Mouse (Mus musculus): ENCODE data around the gene Hnrnpd. TPM values are rescaled to one million over a fixed set of nuclear protein-coding genes. Genes with fewer than 3 reads are reported as not detected.

The Hnrnpd gene
- polyA plus RNA-seq (2021; fragmentation: Nextera tagmentation), result 9.2 and 10.3 TPM in 2 replicates
- long read RNA-seq, experiment 1, partial matches to known transcripts, result 13 of 32 reads
- long read RNA-seq, experiment 1, other reads (novel, unspliced or antisense), result 19 of 32 reads
- long read RNA-seq, experiment 2, partial matches to known transcripts, result 0 of 31 reads
- long read RNA-seq, experiment 2, other reads (novel, unspliced or antisense), result 29 of 31 reads

DNA sequence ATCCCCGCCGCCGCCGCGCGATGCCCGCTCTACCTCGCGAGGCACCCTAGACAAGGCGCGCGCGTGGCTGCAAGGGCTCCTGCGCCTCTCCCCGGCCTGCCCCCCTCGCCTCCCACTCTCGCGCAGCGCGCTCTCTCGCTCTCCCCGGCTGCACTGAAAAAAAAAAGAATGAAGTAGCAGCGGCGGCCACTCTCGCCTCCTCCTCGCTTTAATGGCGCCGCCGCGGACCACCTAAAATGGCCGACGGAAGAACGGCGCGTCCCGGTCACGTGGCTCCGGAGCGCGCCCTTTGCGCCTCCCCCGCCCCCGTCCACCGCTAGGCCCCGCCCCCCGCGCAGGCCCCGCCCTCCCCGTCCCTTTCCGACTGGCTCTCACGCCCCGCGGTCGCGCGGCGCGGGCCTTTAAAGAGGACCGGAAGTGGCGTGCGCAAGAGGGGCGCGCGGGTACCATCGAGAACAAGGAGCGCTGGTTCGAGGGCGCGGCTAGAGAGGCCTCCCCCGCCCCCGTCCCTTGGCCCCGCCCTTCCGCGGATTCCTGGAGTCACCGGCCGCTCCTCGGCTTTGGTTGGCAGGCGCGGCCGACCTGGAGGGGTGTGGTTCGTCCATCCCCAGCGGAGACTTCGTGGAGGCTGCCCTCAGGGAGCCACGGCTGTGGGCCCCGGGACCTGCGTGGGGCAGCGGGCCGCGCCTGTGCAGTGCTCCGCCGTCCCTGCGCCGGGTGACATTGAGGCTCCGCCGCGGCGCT lies at the start of gene Hnrnpd, which contains the start of gene 4930524J08Rik:
Hnrnpd (minus strand) TSS at position 240 of the 744 bp plus-strand sequence.
4930524J08Rik (plus strand) TSS at position 363 of the 744 bp plus-strand sequence.

DNA sequence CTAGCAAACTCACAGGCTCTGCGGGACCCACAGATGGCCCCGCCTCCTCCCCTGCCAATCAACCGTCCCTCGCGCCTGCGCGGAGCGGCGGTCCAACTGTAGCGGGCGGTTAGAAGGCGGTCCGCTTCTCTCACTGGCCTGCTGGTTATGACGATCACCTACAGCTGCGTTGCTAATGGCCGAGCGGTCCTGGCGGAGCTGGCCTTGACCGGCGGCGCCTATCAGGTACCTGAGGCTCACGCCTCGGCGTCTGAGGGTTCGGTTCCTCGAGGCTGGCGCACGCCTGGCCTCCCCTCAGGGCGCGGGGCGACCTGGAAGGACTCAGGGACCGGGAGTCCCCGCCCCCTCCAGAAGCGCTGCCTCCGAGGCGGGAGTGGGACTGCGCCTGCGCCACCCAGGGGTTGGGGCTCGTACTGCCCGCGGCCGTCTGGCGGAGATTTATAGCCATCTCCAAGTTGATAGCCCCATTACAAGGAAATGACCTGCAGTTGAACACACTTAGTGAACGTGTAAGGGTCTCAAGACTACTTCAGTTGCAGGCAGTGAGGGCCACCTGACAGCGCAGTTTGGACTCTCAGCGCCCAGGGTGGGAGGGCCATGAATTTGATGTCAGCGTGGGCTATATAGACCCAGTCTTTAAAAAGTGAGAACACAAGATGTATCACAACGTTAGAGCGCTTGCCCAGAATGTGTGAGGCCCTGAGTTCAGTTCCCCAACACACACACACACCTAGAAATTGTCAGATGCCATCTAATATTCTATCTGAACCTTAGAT lies 72.4 kb downstream of the Hnrnpd start, which contains the start of gene Vamp9:
Vamp9 (plus strand) TSS at position 74 of the 776 bp plus-strand sequence.

Other genes starting within 250 kb of the Hnrnpd start
- gene Rasgef1b, start 249.9 kb downstream of the Hnrnpd start, polyA plus RNA-seq (2021; fragmentation: Nextera tagmentation), result 6.6 and 6.7 TPM in 2 replicates
- 1.2 and 1.3 TPM in 2 replicates for gene Vamp9, start 72.7 kb downstream of the Hnrnpd start, polyA plus RNA-seq (2021; fragmentation: Nextera tagmentation)
- gene 4930524J08Rik, start 123 bp upstream of the Hnrnpd start, polyA plus RNA-seq (2021; fragmentation: Nextera tagmentation), result 1.2 and 2.9 TPM in 2 replicates
- gene Hnrnpdl, start 60.7 kb upstream of the Hnrnpd start, polyA plus RNA-seq (2021; fragmentation: Nextera tagmentation), result 51.0 and 56.5 TPM in 2 replicates
- gene Enoph1, start 61.0 kb upstream of the Hnrnpd start, polyA plus RNA-seq (2021; fragmentation: Nextera tagmentation), result 93.3 and 100 TPM in 2 replicates
- 34.8 and 43.0 TPM in 2 replicates for gene Tmem150c, start 180.9 kb upstream of the Hnrnpd start, polyA plus RNA-seq (2021; fragmentation: Nextera tagmentation)